Mouse (Mus musculus): ENCODE measurements at regions not wholly inside any gene's neighbourhood (a gene's known extent, or its start where the extent isn't known, plus 50 kb on each side); places are given as distances from the start of the nearest gene placed in this dataset.

- no peak for DNase-seq (ENCODE audit: inconsistent age in 2 of 2, low spot score in 1 of 2)
Measured at GRCm38 (mm10) chr12:73491370-73491769, 54.8 kb downstream of the Tmem30b start.

- no peak for DNase-seq (ENCODE audit: inconsistent age in 2 of 2, low spot score in 1 of 2)
Measured at GRCm38 (mm10) chr12:73482858-73483257, 63.3 kb downstream of the Tmem30b start.

- DNase-seq (ENCODE audit: inconsistent age in 2 of 2, low spot score in 1 of 2), result no peak
Measured at GRCm38 (mm10) chr12:73482275-73482674, 63.9 kb downstream of the Tmem30b start.

- no peak for DNase-seq (ENCODE audit: inconsistent age in 2 of 2, low spot score in 1 of 2)
Measured at GRCm38 (mm10) chr12:73481705-73482104, 64.5 kb downstream of the Tmem30b start.

- DNase-seq (ENCODE audit: inconsistent age in 2 of 2, low spot score in 1 of 2), result no peak
Measured at GRCm38 (mm10) chr12:73481165-73481564, 65.0 kb downstream of the Tmem30b start.

- no peak for DNase-seq (ENCODE audit: inconsistent age in 2 of 2, low spot score in 1 of 2)
Measured at GRCm38 (mm10) chr12:73480610-73480971, 65.6 kb downstream of the Tmem30b start.

GRCm38 (mm10) chr12:73479932-73480609 is 66.1 kb downstream of the Tmem30b start:
- DNase-seq (ENCODE audit: inconsistent age in 2 of 2, low spot score in 1 of 2), result no peak

- no peak for DNase-seq (ENCODE audit: inconsistent age in 2 of 2, low spot score in 1 of 2)
Measured at GRCm38 (mm10) chr12:73478641-73479040, 67.6 kb downstream of the Tmem30b start.

- DNase-seq (ENCODE audit: inconsistent age in 2 of 2, low spot score in 1 of 2), result no peak
Measured at GRCm38 (mm10) chr12:73476421-73476858, 69.8 kb downstream of the Tmem30b start.

GRCm38 (mm10) chr12:73475774-73476173 is 70.4 kb downstream of the Tmem30b start:
- no peak for DNase-seq (ENCODE audit: inconsistent age in 2 of 2, low spot score in 1 of 2)

GRCm38 (mm10) chr12:73475020-73475419 is 71.2 kb downstream of the Tmem30b start:
- no peak for DNase-seq (ENCODE audit: inconsistent age in 2 of 2, low spot score in 1 of 2)

- no peak for DNase-seq (ENCODE audit: inconsistent age in 2 of 2, low spot score in 1 of 2)
Measured at GRCm38 (mm10) chr12:73473111-73473510, 73.1 kb downstream of the Tmem30b start.

GRCm38 (mm10) chr12:73471966-73472365 is 74.2 kb downstream of the Tmem30b start:
- DNase-seq (ENCODE audit: inconsistent age in 2 of 2, low spot score in 1 of 2), result no peak

GRCm38 (mm10) chr12:73466484-73466883 is 79.7 kb downstream of the Tmem30b start:
- DNase-seq (ENCODE audit: inconsistent age in 2 of 2, low spot score in 1 of 2), result no peak

GRCm38 (mm10) chr12:73465975-73466374 is 80.2 kb downstream of the Tmem30b start:
- no peak for DNase-seq (ENCODE audit: inconsistent age in 2 of 2, low spot score in 1 of 2)

- no peak for DNase-seq (ENCODE audit: inconsistent age in 2 of 2, low spot score in 1 of 2)
Measured at GRCm38 (mm10) chr12:73464311-73464710, 81.9 kb downstream of the Tmem30b start.

- peak; percentile 63 to 81 for DNase-seq (ENCODE audit: inconsistent age in 2 of 2, low spot score in 1 of 2)
Measured at GRCm38 (mm10) chr12:73462091-73462490, 84.1 kb downstream of the Tmem30b start.

- DNase-seq (ENCODE audit: inconsistent age in 2 of 2, low spot score in 1 of 2), result peak in 1 of 2 experiments; percentile 33
Measured at GRCm38 (mm10) chr12:73460291-73460761, 85.9 kb downstream of the Tmem30b start.

GRCm38 (mm10) chr12:73451257-73451656 is 94.9 kb downstream of the Tmem30b start:
- no peak for DNase-seq (ENCODE audit: inconsistent age in 2 of 2, low spot score in 1 of 2)

GRCm38 (mm10) chr12:73450541-73450940 is 95.7 kb downstream of the Tmem30b start:
- DNase-seq (ENCODE audit: inconsistent age in 2 of 2, low spot score in 1 of 2), result peak in 1 of 2 experiments; percentile 30

GRCm38 (mm10) chr12:73449911-73450520 is 96.2 kb downstream of the Tmem30b start:
- DNase-seq (ENCODE audit: inconsistent age in 2 of 2, low spot score in 1 of 2), result peak in 1 of 2 experiments; percentile 71

GRCm38 (mm10) chr12:73449069-73449468 is 97.1 kb downstream of the Tmem30b start:
- DNase-seq (ENCODE audit: inconsistent age in 2 of 2, low spot score in 1 of 2), result peak; percentile 71 to 87
